Mouse (Mus musculus): ENCODE measurements around the gene Ptpn4.

DNA sequence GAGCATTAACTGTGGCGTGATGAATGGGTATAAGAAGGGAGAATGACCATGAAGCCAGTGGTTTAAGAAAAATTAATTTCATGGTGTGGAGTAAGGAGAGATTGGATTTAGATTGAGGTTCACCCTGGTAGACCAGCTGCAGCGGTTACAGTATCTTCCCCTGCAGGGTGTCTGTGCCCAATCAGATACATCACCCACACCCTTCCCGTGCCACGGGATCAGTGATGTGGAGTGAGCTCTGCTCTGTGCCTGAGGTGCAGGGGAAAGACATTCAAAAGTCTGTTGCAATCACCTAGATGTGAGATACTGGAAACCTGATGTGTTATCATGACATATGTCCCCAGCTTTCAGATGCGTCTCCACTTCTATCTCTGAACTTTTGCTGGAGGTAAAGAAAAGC, 15.6 kb upstream of the Ptpn4 start:
- TF ChIP-seq POLR2A (IDR thresholded peaks at IDR 0.05; ENCODE audit: borderline replicate concordance, extremely low read depth, insufficient read depth, insufficient read length, poor library complexity, severe bottlenecking) (no peak), CTCF (IDR thresholded peaks at IDR 0.05; ENCODE audit: borderline replicate concordance, extremely low read depth, insufficient read depth, insufficient read length) (no peak)

All from brain, embryonic 14.5 days (tissue).